Comparison of ENCODE assay signal across 8 mouse cellular contexts in the genomic region with DNA sequence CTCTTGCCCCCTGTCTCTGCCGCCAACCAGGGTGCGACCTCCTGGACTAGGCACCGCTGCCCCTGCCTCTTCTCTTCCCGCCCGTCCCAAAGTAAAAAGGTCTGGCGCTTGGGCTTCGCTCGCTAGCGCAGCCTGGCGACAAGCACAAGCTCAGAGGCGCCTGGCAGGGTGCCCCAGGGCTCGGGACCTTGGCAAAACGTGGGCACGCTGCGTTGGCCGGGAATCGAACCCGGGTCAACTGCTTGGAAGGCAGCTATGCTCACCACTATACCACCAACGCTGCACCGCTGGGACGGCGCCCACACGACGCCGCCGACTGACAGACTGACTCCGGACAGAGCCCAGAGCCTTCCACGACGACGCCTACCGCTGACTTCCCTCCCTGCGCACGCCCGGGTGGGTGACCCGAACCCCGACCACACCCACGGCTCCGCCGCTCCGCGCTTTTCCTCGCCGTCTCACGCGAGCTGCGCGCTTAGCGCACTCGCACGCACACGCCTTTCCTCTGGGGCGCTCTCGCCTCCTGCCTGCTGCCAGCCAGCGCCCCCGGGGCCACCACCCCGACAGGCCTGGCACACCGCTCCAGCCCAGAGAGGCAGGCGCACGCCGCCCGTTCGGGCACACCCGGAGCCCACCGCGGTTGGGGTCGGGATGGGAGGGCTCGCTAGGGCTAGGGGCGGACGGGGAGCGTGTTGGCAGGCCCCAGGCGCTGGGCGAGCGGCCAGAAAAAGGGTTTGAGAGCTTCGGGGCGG. TPM values are rescaled to one million over a fixed set of nuclear protein-coding genes. Genes with fewer than 3 reads are reported as not detected.
DNase-seq lines count a peak whose midpoint lies in the region; ATAC-seq lines count a peak whose summit lies in the region.
"Not testable (repeated sequence)": the region's sequence is repeated elsewhere in the genome, so short reads cannot be mapped to it uniquely, and the experiment has no call there.

TSS of gene Fcgr3 (minus strand) at position 445 of the 752 bp plus-strand sequence.

- H3K4me3 ChIP-seq in hindbrain, embryonic 14.5 days (replicated peaks; ENCODE audit: low read length): peak within 1 kb of the TSS; percentile 20

- 2% methylated on average over 41 of the region's 75 CpGs for WGBS in hindbrain, embryonic 14.5 days

- ATAC-seq in hindbrain, embryonic 14.5 days (ENCODE audit: low FRiP score): peak; percentile 47

- peaks cover 35% of the 10 kb centered on the region for H3K27me3 ChIP-seq in hindbrain, embryonic 14.5 days (ENCODE audit: control insufficient read depth, insufficient read depth, low read length)

- peak; percentile 65 for DNase-seq in T-cell, adult 2 months (ENCODE audit: low spot score)
- DNase-seq in cerebellum, postnatal 4 days (ENCODE audit: low spot score in 2 of 2): peak; percentile 80 to 94
- DNase-seq in gastrocnemius, adult 18-20 months (ENCODE audit: low spot score): peak; percentile 73
- peak; percentile 69 for DNase-seq in hindbrain, embryonic 14.5 days (ENCODE audit: low spot score)
- peak; percentile 84 to 87 for DNase-seq in layer of hippocampus, postnatal 36 days
- peak; percentile 70 for DNase-seq in lung, postnatal 36 days
- peak; percentile 74 for DNase-seq in retina, embryonic 14.5 days (ENCODE audit: low spot score)
- DNase-seq in thymus, postnatal 36 days: peak; percentile 64 to 72

- H3K4me1 ChIP-seq in hindbrain, embryonic 14.5 days (replicated peaks; ENCODE audit: control insufficient read depth, insufficient read depth, low read length): not testable (repeated sequence)

- not testable (repeated sequence) for H3K27ac ChIP-seq in hindbrain, embryonic 14.5 days

- H3K36me3 ChIP-seq in hindbrain, embryonic 14.5 days (replicated peaks; ENCODE audit: control insufficient read depth, insufficient read depth): not testable (repeated sequence)

- peak within 1 kb of the TSS; percentile 41 for H3K4me2 ChIP-seq in hindbrain, embryonic 14.5 days (replicated peaks)

- not testable (repeated sequence) for H3K9ac ChIP-seq in hindbrain, embryonic 14.5 days

- H3K9me3 ChIP-seq in hindbrain, embryonic 14.5 days (ENCODE audit: control insufficient read depth, low read length): not testable (repeated sequence)

RNA-seq across cellular contexts. Expression of gene Fcgr3, which starts in this region (rescaled TPM):
- 1 to 10 TPM; 1.8 to 4.4 TPM for total RNA-seq in gastrocnemius, adult 18-20 months (2021)
- polyA plus RNA-seq in hindbrain, embryonic 14.5 days (2014; fragmentation: Nextera tagmentation; extraction: Ambion mirVana): 9.6 and 11.6 TPM in 2 replicates
- total RNA-seq in layer of hippocampus, postnatal 36 days (2021): 10 to 100 TPM in 1 of 2 experiments, 1 to 10 TPM in 1; 9.7 to 10.4 TPM
